ENCODE assay signal across 9 mouse cellular contexts in the genomic region with DNA sequence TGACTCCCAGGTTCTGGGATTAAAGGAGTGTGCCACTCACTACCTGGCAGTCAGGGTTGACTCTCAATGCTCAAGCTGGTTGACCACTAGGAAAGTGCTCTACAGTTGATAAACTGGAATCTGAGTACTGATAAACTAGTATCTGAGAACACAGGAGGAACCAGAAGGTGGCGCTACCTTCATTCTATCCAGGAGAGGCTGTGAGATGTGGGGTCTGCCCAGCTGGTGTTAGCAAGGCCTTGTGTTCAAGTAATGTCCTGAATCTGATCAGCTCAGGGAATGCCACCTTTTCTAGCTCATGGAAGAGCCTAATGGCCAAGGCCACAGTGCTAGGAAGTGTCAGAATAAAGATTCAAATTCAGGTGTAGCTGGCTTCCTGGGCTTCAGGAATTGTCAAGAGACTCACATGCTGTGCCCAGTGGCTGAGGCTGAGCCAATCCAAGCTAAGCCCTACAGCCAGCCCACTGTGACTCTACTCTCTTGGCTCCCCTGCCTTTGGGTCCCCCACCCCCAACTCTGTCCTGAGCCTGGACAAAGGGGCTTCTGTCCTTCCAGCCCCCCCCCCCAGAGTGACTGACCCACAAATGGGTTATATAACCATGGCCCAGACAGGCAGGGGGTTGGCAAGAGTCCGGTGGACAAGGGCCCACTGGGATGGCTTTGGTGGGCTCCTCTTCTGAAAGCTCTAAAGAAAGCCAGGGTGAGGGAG. TPM values are rescaled to one million over a fixed set of nuclear protein-coding genes. Genes with fewer than 3 reads are reported as not detected.
DNase-seq lines count a peak whose midpoint lies in the region; ATAC-seq and TF ChIP-seq lines count a peak whose summit lies in the region.
"Had no signal": no experiment of that assay in that cellular context is flagged by ENCODE, and none has a peak within 500 bp of the region (broad histone marks: within the 10 kb centered on the region; RNA-seq: fewer than 3 reads in every experiment).

No protein-coding gene starts in this region.

- H3K4me1 ChIP-seq in hindbrain, embryonic 16.5 days (ENCODE audit: control insufficient read depth, insufficient read depth, low read depth, low read length): peaks cover 18% of the 10 kb centered on the region

- 41% methylated on average over 2 of the region's 2 CpGs for WGBS in hindbrain, embryonic 16.5 days

- H3K9me3 ChIP-seq in hindbrain, embryonic 16.5 days (ENCODE audit: control insufficient read depth, low read length): no peaks in the 10 kb centered on the region

- H3K27me3 ChIP-seq in hindbrain, embryonic 16.5 days (replicated peaks; ENCODE audit: control insufficient read depth, insufficient read depth, low read length): no peaks in the 10 kb centered on the region

- H3K9ac ChIP-seq in hindbrain, embryonic 16.5 days (ENCODE audit: low read depth, low read length): no peak overlapping the region

- H3K4me2 ChIP-seq in hindbrain, embryonic 16.5 days (ENCODE audit: low read length): no peak overlapping the region

- peak; percentile 84 for TF ChIP-seq CTCF in layer of hippocampus, adult 2 months (conservative IDR thresholded peaks at IDR 0.05)

- H3K36me3 ChIP-seq in hindbrain, embryonic 16.5 days (ENCODE audit: control insufficient read depth, insufficient read depth, low read length): peaks cover 26% of the 10 kb centered on the region

- H3K27ac ChIP-seq in layer of hippocampus, adult 2 months: peak overlapping the region; percentile 89
- peak overlapping the region; percentile 9 for H3K27ac ChIP-seq in hindbrain, embryonic 16.5 days (ENCODE audit: low read depth, low read length)

- no peak overlapping the region for H3K4me3 ChIP-seq in layer of hippocampus, adult 2 months
- no peak overlapping the region for H3K4me3 ChIP-seq in hindbrain, embryonic 16.5 days (ENCODE audit: low read length)

- DNase-seq in CD4-positive, CD25-positive, alpha-beta regulatory T cell, adult 2 months (ENCODE audit: low read depth, low spot score): peak; percentile 72
- peak; percentile 62 to 63 for DNase-seq in layer of hippocampus, adult 2 months (ENCODE audit: low spot score in 2 of 2)
- DNase-seq in layer of hippocampus, adult 8-10 months (ENCODE audit: low spot score in 2 of 2): no peak
- DNase-seq in cerebellum, adult 8-10 months: peak; percentile 53
- DNase-seq in lung, postnatal 14 days: peak; percentile 82
- peak; percentile 62 for DNase-seq in thymus, postnatal 14 days

- ATAC-seq in CD4-positive, CD25-positive, alpha-beta regulatory T cell, adult 4 months: no peak
- ATAC-seq in hindbrain, embryonic 16.5 days: peak; percentile 82

RNA-seq across cellular contexts. Expression of gene Caskin1, which starts 6.4 kb away (rescaled TPM):
- polyA plus RNA-seq in CD4-positive, CD25-positive, alpha-beta regulatory T cell, adult 4 months (2017; shearing (Covaris generic)): under 1 TPM; 0.16 TPM
- 100 to 1,000 TPM; 153 to 158 TPM for total RNA-seq in layer of hippocampus, adult 2 months (2021)
- 100 to 1,000 TPM; 134 to 172 (median 153) TPM for total RNA-seq in layer of hippocampus, adult 8-10 months (2022)
- polyA plus RNA-seq in hindbrain, embryonic 16.5 days (2015; fragmentation: Nextera tagmentation; extraction: Ambion mirVana): 43.6 and 44.6 TPM in 2 replicates

RNA-seq across cellular contexts. Expression of gene Mlst8, which starts 15.9 kb away (rescaled TPM):
- 10 to 100 TPM; 14.3 to 25.8 TPM for polyA plus RNA-seq in CD4-positive, CD25-positive, alpha-beta regulatory T cell, adult 4 months (2017; shearing (Covaris generic))
- 10 to 100 TPM; 36.0 to 44.9 TPM for total RNA-seq in layer of hippocampus, adult 2 months (2021)
- total RNA-seq in layer of hippocampus, adult 8-10 months (2022): 10 to 100 TPM; 39.7 to 43.9 (median 41.9) TPM
- polyA plus RNA-seq in hindbrain, embryonic 16.5 days (2015; fragmentation: Nextera tagmentation; extraction: Ambion mirVana): 36.2 and 39.3 TPM in 2 replicates

RNA-seq across cellular contexts. Expression of gene Bricd5, which starts 21.1 kb away (rescaled TPM):
- not detected for polyA plus RNA-seq in CD4-positive, CD25-positive, alpha-beta regulatory T cell, adult 4 months (2017; shearing (Covaris generic))
- 1 to 10 TPM; 2.0 to 2.3 TPM for total RNA-seq in layer of hippocampus, adult 2 months (2021)
- total RNA-seq in layer of hippocampus, adult 8-10 months (2022): 1 to 10 TPM in 2 of 4 experiments, under 1 TPM in 2; 0.90 to 2.0 (median 1.4) TPM
- 0.65 and 1.2 TPM in 2 replicates for polyA plus RNA-seq in hindbrain, embryonic 16.5 days (2015; fragmentation: Nextera tagmentation; extraction: Ambion mirVana)
- polyA plus RNA-seq: heart, embryonic 14.5 days had no signal

RNA-seq across cellular contexts. Expression of gene Pgp, which starts 24.6 kb away (rescaled TPM):
- 1 to 10 TPM; 4.1 to 5.3 TPM for polyA plus RNA-seq in CD4-positive, CD25-positive, alpha-beta regulatory T cell, adult 4 months (2017; shearing (Covaris generic))
- total RNA-seq in layer of hippocampus, adult 2 months (2021): 10 to 100 TPM; 58.2 to 62.7 TPM
- 10 to 100 TPM; 54.8 to 62.3 (median 57.7) TPM for total RNA-seq in layer of hippocampus, adult 8-10 months (2022)
- polyA plus RNA-seq in hindbrain, embryonic 16.5 days (2015; fragmentation: Nextera tagmentation; extraction: Ambion mirVana): 83.9 and 85.4 TPM in 2 replicates

RNA-seq across cellular contexts. Expression of gene E4f1, which starts 24.7 kb away (rescaled TPM):
- 10 to 100 TPM; 34.3 to 62.8 TPM for polyA plus RNA-seq in CD4-positive, CD25-positive, alpha-beta regulatory T cell, adult 4 months (2017; shearing (Covaris generic))
- total RNA-seq in layer of hippocampus, adult 2 months (2021): 10 to 100 TPM; 34.0 to 39.4 TPM
- 10 to 100 TPM; 31.0 to 44.2 (median 38.4) TPM for total RNA-seq in layer of hippocampus, adult 8-10 months (2022)
- 42.3 and 43.5 TPM in 2 replicates for polyA plus RNA-seq in hindbrain, embryonic 16.5 days (2015; fragmentation: Nextera tagmentation; extraction: Ambion mirVana)

Comparison
In these comparisons a context has a peak if more than half of its experiments do, and no peak if none do; other contexts are left out.
1. DNase-seq: peak in CD4-positive, CD25-positive, alpha-beta regulatory T cell, adult 2 months (single experiment), layer of hippocampus, adult 2 months (2 of 2), cerebellum, adult 8-10 months (single experiment), lung, postnatal 14 days (single experiment) and thymus, postnatal 14 days (single experiment); none in layer of hippocampus, adult 8-10 months (0 of 2).